Mouse (Mus musculus): Measurements from ENCODE around the gene Synj1. TPM values are rescaled to one million over a fixed set of nuclear protein-coding genes. Genes with fewer than 3 reads are reported as not detected.

Gene Synj1
- polyA plus RNA-seq, 1 experiment, result 22.7 TPM

DNA sequence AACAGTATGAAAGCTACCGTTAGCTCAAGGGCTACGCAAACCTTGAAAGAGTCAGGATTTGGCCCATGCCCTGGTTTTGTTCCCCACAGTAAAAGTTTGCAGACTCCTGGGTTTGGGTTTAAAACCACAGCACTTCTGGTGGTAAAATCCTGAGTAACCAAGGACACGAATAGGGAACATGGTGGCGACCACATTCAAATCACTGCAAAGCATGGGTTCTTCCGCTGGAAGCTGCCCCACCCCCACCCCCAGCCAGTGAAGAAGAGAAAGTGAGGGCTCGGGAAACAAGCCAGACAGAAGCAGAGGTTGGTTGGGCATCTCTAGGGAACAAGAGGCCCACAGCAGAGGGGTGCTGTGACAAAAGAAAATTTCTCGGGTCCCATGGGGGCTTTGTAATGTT is 103.9 kb downstream of the Synj1 start:
- H3K4me1 ChIP-seq (ENCODE audit: control insufficient read depth, insufficient read depth, low read length), result no peaks in the 10 kb centered on the region
- no peak overlapping the region for H3K27ac ChIP-seq (ENCODE audit: insufficient read depth, low read length)
- no peak overlapping the region for H3K4me3 ChIP-seq (ENCODE audit: insufficient read depth, low read length)
- TF ChIP-seq CTCF (IDR thresholded peaks at IDR 0.05; ENCODE audit: borderline replicate concordance, insufficient read depth, low read length), result no peak
- no peak for TF ChIP-seq POLR2A (IDR thresholded peaks at IDR 0.05; ENCODE audit: low read depth, low read length)

DNA sequence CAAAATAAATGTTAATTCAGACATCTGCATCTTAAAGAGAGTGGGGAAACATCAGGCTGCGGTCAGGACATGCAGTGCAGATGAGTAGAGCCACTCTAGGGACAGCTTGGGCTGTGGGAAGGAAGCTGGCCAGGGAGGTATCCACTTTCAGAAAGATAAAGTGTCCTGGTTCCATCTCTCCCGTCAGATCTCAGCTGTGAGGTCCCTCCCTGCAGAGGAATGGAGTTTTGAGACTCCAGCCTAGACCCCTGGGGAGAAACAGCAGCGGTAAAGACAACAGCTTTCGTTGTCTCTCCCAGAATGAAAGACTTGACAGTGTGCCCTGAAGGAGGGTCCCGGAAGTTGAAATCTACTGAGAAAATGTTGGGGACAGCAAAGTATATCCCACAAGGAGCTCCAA is 107.8 kb downstream of the Synj1 start:
- TF ChIP-seq CTCF (IDR thresholded peaks at IDR 0.05; ENCODE audit: borderline replicate concordance, insufficient read depth, low read length) (no peak), POLR2A (IDR thresholded peaks at IDR 0.05; ENCODE audit: low read depth, low read length) (no peak)
- H3K4me1 ChIP-seq (ENCODE audit: control insufficient read depth, insufficient read depth, low read length), result no peaks in the 10 kb centered on the region
- H3K27ac ChIP-seq (ENCODE audit: insufficient read depth, low read length), result no peak overlapping the region
- no peak overlapping the region for H3K4me3 ChIP-seq (ENCODE audit: insufficient read depth, low read length)

DNA sequence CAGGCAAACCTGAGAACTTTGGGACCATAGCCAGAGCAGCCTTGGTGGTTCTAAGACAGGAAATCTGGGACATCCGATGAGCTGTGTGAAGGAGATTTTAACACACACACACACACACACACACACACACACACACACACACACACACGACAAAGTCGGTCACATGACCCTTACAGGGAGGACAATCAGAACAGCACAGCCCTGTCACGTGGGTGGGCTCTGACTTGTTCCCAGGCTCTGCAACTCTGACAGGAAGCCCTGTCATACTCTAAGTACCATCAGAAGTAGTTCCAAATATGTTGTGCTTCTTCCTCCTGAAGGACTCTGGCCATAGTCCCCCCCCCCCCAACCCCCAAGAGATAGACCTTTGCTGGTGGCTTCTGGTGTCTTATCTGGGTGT is 109.7 kb downstream of the Synj1 start:
- Histone ChIP-seq H3K4me3 (ENCODE audit: insufficient read depth, low read length) (no peak overlapping the region), H3K4me1 (ENCODE audit: control insufficient read depth, insufficient read depth, low read length) (no peaks in the 10 kb centered on the region), H3K27ac (ENCODE audit: insufficient read depth, low read length) (no peak overlapping the region)
- no peak for TF ChIP-seq CTCF (IDR thresholded peaks at IDR 0.05; ENCODE audit: borderline replicate concordance, insufficient read depth, low read length)
- TF ChIP-seq POLR2A (IDR thresholded peaks at IDR 0.05; ENCODE audit: low read depth, low read length), result no peak

DNA sequence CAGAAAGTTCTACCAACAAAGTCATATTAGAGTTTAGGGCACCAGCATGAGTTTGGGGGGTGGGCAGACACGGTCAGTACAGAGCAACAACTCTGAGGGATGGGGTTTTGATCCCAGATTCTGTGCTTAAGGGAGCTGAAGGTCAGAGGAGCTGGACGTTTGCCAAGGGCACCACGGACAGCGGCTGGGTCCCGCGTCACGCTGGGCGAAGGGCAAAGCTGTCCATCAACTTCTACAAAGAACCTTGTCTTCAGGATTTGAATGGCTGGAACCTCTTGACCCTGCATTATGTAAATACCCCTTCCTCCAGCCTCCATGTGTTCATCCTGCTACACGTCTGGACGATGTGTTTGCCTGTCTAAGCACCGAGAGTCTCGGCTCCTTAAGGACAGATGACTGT is 111.6 kb downstream of the Synj1 start:
- no peaks in the 10 kb centered on the region for H3K4me1 ChIP-seq (ENCODE audit: control insufficient read depth, insufficient read depth, low read length)
- TF ChIP-seq CTCF (IDR thresholded peaks at IDR 0.05; ENCODE audit: borderline replicate concordance, insufficient read depth, low read length) (no peak), POLR2A (IDR thresholded peaks at IDR 0.05; ENCODE audit: low read depth, low read length) (no peak)

DNA sequence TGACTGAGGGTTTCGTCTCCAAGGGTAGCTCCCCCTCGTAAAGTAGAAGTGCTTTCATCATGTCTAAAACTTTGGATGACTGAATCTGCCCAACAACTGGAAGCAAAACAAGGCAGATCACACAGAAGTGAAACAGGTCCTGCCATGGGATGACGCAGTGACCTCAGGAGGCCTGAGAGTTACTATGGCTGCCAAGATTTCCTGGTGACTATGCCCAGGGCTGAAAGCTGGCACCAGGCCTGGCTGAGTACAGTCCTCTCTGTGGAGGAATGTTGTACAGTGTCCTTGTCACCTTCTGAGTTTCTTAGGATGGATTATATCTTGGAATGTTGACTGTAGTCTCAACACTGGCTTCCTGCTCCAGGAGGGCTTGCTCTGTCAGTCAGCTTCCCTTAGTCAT is 113.5 kb downstream of the Synj1 start:
- no peak for TF ChIP-seq CTCF (IDR thresholded peaks at IDR 0.05; ENCODE audit: borderline replicate concordance, insufficient read depth, low read length)
- no peak for TF ChIP-seq POLR2A (IDR thresholded peaks at IDR 0.05; ENCODE audit: low read depth, low read length)
- H3K4me3 ChIP-seq (ENCODE audit: insufficient read depth, low read length), result no peak overlapping the region
- no peak overlapping the region for H3K27ac ChIP-seq (ENCODE audit: insufficient read depth, low read length)
- H3K4me1 ChIP-seq (ENCODE audit: control insufficient read depth, insufficient read depth, low read length), result no peaks in the 10 kb centered on the region

More for the DNA sequence above, 111.6 kb downstream of the Synj1 start:
- H3K4me3 ChIP-seq (ENCODE audit: insufficient read depth, low read length), result no peak overlapping the region
- H3K27ac ChIP-seq (ENCODE audit: insufficient read depth, low read length), result no peak overlapping the region

DNA sequence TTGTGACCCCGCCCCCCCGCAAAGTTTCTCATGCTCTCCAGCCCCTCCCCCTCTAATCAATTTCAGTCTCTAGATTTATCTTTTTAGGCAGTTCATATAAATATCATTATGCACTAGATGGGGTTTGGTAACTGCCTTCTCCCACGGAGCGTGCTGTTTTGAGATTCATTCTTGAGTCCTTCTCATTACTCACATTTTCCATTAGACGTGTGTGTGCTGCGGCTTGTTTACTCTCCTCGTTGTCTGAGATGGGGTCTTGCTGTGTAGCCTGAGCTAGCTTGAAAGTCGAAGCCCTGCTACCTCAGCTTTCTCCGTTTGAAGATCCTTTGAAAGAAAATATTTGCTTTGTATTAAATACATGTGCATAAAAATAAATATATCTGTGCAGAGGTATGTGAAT is 117.3 kb downstream of the Synj1 start:
- H3K27ac ChIP-seq (ENCODE audit: insufficient read depth, low read length), result no peak overlapping the region
- H3K4me1 ChIP-seq (ENCODE audit: control insufficient read depth, insufficient read depth, low read length), result peaks cover 2% of the 10 kb centered on the region; the same call in 1 of the 2 replicates
- H3K4me3 ChIP-seq (ENCODE audit: insufficient read depth, low read length), result no peak overlapping the region
- no peak for TF ChIP-seq CTCF (IDR thresholded peaks at IDR 0.05; ENCODE audit: borderline replicate concordance, insufficient read depth, low read length)
- no peak for TF ChIP-seq POLR2A (IDR thresholded peaks at IDR 0.05; ENCODE audit: low read depth, low read length)

DNA sequence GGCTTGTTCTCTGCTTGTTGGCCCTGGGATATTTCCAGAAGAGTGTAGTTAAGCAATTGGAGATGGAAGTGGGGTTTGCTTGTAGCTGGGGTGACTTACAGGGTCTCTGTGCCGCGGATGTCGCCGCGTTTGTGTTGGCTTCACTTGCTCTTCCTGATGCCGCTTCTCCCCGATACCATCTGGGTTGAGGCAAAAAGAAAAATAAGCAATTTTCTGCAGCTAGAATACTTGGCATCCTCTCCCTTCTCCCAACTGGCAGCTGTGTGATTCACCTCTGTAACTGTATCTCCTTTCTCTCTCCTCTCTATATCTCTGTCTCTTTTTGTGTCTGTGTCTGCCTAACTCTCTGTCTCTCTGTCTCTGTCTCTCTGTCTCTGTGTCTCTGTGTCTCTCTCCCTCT is 118.1 kb downstream of the Synj1 start:
- Histone ChIP-seq H3K4me1 (ENCODE audit: control insufficient read depth, insufficient read depth, low read length) (peaks cover 2% of the 10 kb centered on the region; the same call in 1 of the 2 replicates), H3K4me3 (ENCODE audit: insufficient read depth, low read length) (no peak overlapping the region), H3K27ac (ENCODE audit: insufficient read depth, low read length) (no peak overlapping the region)
- TF ChIP-seq POLR2A (IDR thresholded peaks at IDR 0.05; ENCODE audit: low read depth, low read length), result no peak
- TF ChIP-seq CTCF (IDR thresholded peaks at IDR 0.05; ENCODE audit: borderline replicate concordance, insufficient read depth, low read length), result no peak

DNA sequence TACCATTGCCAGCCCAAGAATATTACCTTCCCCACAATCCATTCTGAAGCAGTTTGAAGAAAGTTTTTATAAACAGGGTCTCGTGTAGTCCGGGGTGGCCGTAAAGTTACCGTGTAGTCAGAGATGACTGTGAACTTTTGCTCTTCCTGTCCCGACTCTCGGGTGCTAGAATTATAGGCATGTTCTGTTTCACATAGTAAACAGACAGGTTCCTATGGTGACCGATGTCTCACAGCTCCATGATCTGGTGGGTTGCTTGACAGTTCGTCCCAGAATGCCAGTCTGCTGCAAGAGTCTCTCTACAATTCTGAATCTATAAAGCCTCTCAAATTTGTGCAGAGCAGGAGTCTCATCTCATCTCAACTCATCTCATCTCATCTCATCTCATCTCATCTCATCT is 119.0 kb downstream of the Synj1 start:
- H3K4me1 ChIP-seq (ENCODE audit: control insufficient read depth, insufficient read depth, low read length), result peaks cover 2% of the 10 kb centered on the region; the same call in 1 of the 2 replicates
- H3K4me3 ChIP-seq (ENCODE audit: insufficient read depth, low read length), result no peak overlapping the region
- TF ChIP-seq CTCF (IDR thresholded peaks at IDR 0.05; ENCODE audit: borderline replicate concordance, insufficient read depth, low read length) (no peak), POLR2A (IDR thresholded peaks at IDR 0.05; ENCODE audit: low read depth, low read length) (no peak)
- no peak overlapping the region for H3K27ac ChIP-seq (ENCODE audit: insufficient read depth, low read length)

DNA sequence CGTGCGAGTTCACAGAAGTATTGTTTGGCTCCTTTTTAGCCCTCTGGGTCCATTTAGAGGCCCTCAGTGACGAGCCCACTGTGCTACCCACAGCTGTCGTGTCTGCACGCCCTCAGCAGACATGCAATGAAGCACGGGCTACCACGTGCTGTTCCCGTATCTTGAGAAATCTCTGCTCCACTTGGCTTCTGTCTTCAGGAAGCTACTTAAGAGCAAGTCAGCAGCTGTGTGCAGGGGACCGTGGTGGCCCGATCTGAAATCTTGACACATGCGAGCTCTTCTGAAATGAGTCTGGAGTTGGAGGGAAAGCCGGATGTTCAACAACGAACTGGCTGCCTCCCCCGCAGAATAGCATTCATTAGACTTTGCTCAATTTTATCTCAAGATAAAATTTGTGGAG is 119.5 kb downstream of the Synj1 start:
- no peak overlapping the region for H3K4me3 ChIP-seq (ENCODE audit: insufficient read depth, low read length)
- H3K4me1 ChIP-seq (ENCODE audit: control insufficient read depth, insufficient read depth, low read length), result peaks cover 2% of the 10 kb centered on the region; the same call in 1 of the 2 replicates
- TF ChIP-seq CTCF (IDR thresholded peaks at IDR 0.05; ENCODE audit: borderline replicate concordance, insufficient read depth, low read length), result no peak
- no peak for TF ChIP-seq POLR2A (IDR thresholded peaks at IDR 0.05; ENCODE audit: low read depth, low read length)
- H3K27ac ChIP-seq (ENCODE audit: insufficient read depth, low read length), result no peak overlapping the region

DNA sequence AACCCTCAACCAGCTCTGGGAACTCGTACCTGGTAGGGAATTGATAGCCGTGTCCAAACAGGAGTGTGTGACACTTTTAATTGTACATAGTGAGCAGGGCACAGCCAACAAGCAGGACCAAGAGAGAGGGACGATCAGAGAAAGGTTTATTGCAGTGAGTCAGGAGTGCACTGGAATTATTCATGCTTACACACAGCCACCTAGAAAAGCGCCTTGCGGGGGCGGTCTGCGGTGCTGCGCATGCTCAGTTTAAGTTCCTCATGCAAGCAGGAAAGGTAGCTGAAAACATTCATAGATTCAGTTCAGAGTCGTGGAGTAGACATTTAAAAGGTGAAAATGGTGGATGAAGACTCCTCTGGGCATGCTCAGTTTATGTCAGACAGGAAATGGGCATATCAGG is 120.4 kb downstream of the Synj1 start:
- Histone ChIP-seq H3K27ac (ENCODE audit: insufficient read depth, low read length) (no peak overlapping the region), H3K4me3 (ENCODE audit: insufficient read depth, low read length) (no peak overlapping the region), H3K4me1 (ENCODE audit: control insufficient read depth, insufficient read depth, low read length) (peaks cover 4% of the 10 kb centered on the region; the same call in 1 of the 2 replicates)
- TF ChIP-seq POLR2A (IDR thresholded peaks at IDR 0.05; ENCODE audit: low read depth, low read length) (no peak), CTCF (IDR thresholded peaks at IDR 0.05; ENCODE audit: borderline replicate concordance, insufficient read depth, low read length) (no peak)

Other genes starting within 250 kb of the Synj1 start
- gene Urb1, start 200.9 kb downstream of the Synj1 start, polyA plus RNA-seq (2011; ENCODE audit: insufficient read length, low read depth, missing spikeins), result 6.2 and 6.7 TPM in 2 replicates
- 1.7 and 2.0 TPM in 2 replicates for gene Eva1c, start 184.6 kb downstream of the Synj1 start, polyA plus RNA-seq (2011; ENCODE audit: insufficient read length, low read depth, missing spikeins)
- gene Cfap298, start 76.2 kb downstream of the Synj1 start, polyA plus RNA-seq (2011; ENCODE audit: insufficient read length, low read depth, missing spikeins), result 15.0 and 28.2 TPM in 2 replicates
- 60.7 and 90.4 TPM in 2 replicates for gene Paxbp1, start 33.2 kb upstream of the Synj1 start, polyA plus RNA-seq (2011; ENCODE audit: insufficient read length, low read depth, missing spikeins)
- 0.27 TPM in 1 of 2 replicates, not detected in the other for gene 4932438H23Rik, start 83.8 kb upstream of the Synj1 start, polyA plus RNA-seq (2011; ENCODE audit: insufficient read length, low read depth, missing spikeins)
- gene Olig2, start 214.1 kb upstream of the Synj1 start, polyA plus RNA-seq (2011; ENCODE audit: insufficient read length, low read depth, missing spikeins), result 0.21 TPM in 1 of 2 replicates, not detected in the other